Mouse (Mus musculus): ENCODE results near the gene Ar.
A peak's percentile ranks its signal among the peaks of the same experiment; 100 is the strongest.

Gene Ar

GRCm38 (mm10) chrX:98148531-98149342 is at the start of gene Ar:
Gene Ar (plus strand): TSS chrX:98148769.
- no peak for DNase-seq (ENCODE audit: low read depth, low spot score)

- DNase-seq (ENCODE audit: low read depth, low spot score): no peak
Measured at GRCm38 (mm10) chrX:98149724-98150392, 1.3 kb downstream of the Ar start.

GRCm38 (mm10) chrX:98150393-98151119 is 2.0 kb downstream of the Ar start:
- no peak for DNase-seq (ENCODE audit: low read depth, low spot score)

- peak; percentile 6 for DNase-seq (ENCODE audit: low read depth, low spot score)
Measured at GRCm38 (mm10) chrX:98189759-98190158, 41.2 kb downstream of the Ar start.

GRCm38 (mm10) chrX:98205766-98206165 is 57.2 kb downstream of the Ar start:
- DNase-seq (ENCODE audit: low read depth, low spot score): no peak

GRCm38 (mm10) chrX:98207166-98207565 is 58.6 kb downstream of the Ar start:
- no peak for DNase-seq (ENCODE audit: low read depth, low spot score)

- DNase-seq (ENCODE audit: low read depth, low spot score): no peak
Measured at GRCm38 (mm10) chrX:98216103-98216502, 67.5 kb downstream of the Ar start.

- no peak for DNase-seq (ENCODE audit: low read depth, low spot score)
Measured at GRCm38 (mm10) chrX:98239011-98239410, 90.4 kb downstream of the Ar start.

- DNase-seq (ENCODE audit: low read depth, low spot score): peak; percentile 1
Measured at GRCm38 (mm10) chrX:98245108-98245507, 96.5 kb downstream of the Ar start.

GRCm38 (mm10) chrX:98248363-98248762 is 99.8 kb downstream of the Ar start:
- no peak for DNase-seq (ENCODE audit: low read depth, low spot score)

- DNase-seq (ENCODE audit: low read depth, low spot score): no peak
Measured at GRCm38 (mm10) chrX:98259620-98260019, 111.1 kb downstream of the Ar start.

GRCm38 (mm10) chrX:98265755-98266154 is 117.2 kb downstream of the Ar start:
- no peak for DNase-seq (ENCODE audit: low read depth, low spot score)

- DNase-seq (ENCODE audit: low read depth, low spot score): no peak
Measured at GRCm38 (mm10) chrX:98271361-98271760, 122.8 kb downstream of the Ar start.

GRCm38 (mm10) chrX:98291763-98292162 is 143.2 kb downstream of the Ar start:
- DNase-seq (ENCODE audit: low read depth, low spot score): no peak

- no peak for DNase-seq (ENCODE audit: low read depth, low spot score)
Measured at GRCm38 (mm10) chrX:98300685-98301084, 152.1 kb downstream of the Ar start.

GRCm38 (mm10) chrX:98301924-98302323 is 153.4 kb downstream of the Ar start:
- DNase-seq (ENCODE audit: low read depth, low spot score): no peak

- no peak for DNase-seq (ENCODE audit: low read depth, low spot score)
Measured at GRCm38 (mm10) chrX:98315961-98316360, 167.4 kb downstream of the Ar start.

- no peak for DNase-seq (ENCODE audit: low read depth, low spot score)
Measured at GRCm38 (mm10) chrX:98317483-98317882, 168.9 kb downstream of the Ar start.

GRCm38 (mm10) chrX:98323105-98323504 is 174.5 kb downstream of the Ar start:
- DNase-seq (ENCODE audit: low read depth, low spot score): no peak

- DNase-seq (ENCODE audit: low read depth, low spot score): no peak
Measured at GRCm38 (mm10) chrX:98347481-98347880, 198.9 kb downstream of the Ar start.

GRCm38 (mm10) chrX:98348036-98348435 is 199.5 kb downstream of the Ar start:
- no peak for DNase-seq (ENCODE audit: low read depth, low spot score)
